Mouse (Mus musculus): Measurements from ENCODE around the gene Fam110a. TPM values are rescaled to one million over a fixed set of nuclear protein-coding genes. Genes with fewer than 3 reads are reported as not detected.

Gene Fam110a
- polyA plus RNA-seq, 1 experiment from 2014 or later = 24.8 TPM

- ATAC-seq (replicated peaks; ENCODE audit: low FRiP score, low TSS enrichment, low read depth) = no peak
Observed at GRCm38 (mm10) chr2:151977689-151978440, 2.2 kb downstream of the Fam110a start.

GRCm38 (mm10) chr2:151976067-151976466 lies 4.0 kb downstream of the Fam110a start:
- 72% methylated on average over 3 of the region's 3 CpGs for WGBS
- 0 out of 2 replicates have a peak, but pooled peaks cover 4% of the 10 kb centered on the region for H3K27me3 ChIP-seq (replicated peaks; ENCODE audit: control insufficient read depth, insufficient read depth, low read length)
- no peak overlapping the region for H3K4me2 ChIP-seq (ENCODE audit: low read length)
- H3K4me3 ChIP-seq (ENCODE audit: low read depth, low read length) = no peak overlapping the region
- H3K4me1 ChIP-seq (replicated peaks; ENCODE audit: control insufficient read depth, insufficient read depth, low read length) = peaks cover 32% of the 10 kb centered on the region
- H3K9ac ChIP-seq (ENCODE audit: low read length) = no peak overlapping the region
- no peak overlapping the region for H3K27ac ChIP-seq (ENCODE audit: low read depth)
- H3K9me3 ChIP-seq (ENCODE audit: control insufficient read depth, low read length) = no peaks in the 10 kb centered on the region
- DNase-seq (ENCODE audit: low spot score) (no peak), ATAC-seq (replicated peaks; ENCODE audit: low FRiP score, low TSS enrichment, low read depth) (no peak)
- H3K36me3 ChIP-seq (ENCODE audit: control insufficient read depth, insufficient read depth, low read length) = 0 out of 2 replicates have a peak, but pooled peaks cover 5% of the 10 kb centered on the region

More at GRCm38 (mm10) chr2:151977689-151978440, 2.2 kb downstream of the Fam110a start:
- Histone ChIP-seq H3K27ac (ENCODE audit: low read depth) (no peak overlapping the region), H3K4me2 (ENCODE audit: low read length) (no peak overlapping the region), H3K9me3 (ENCODE audit: control insufficient read depth, low read length) (no peaks in the 10 kb centered on the region), H3K27me3 (replicated peaks; ENCODE audit: control insufficient read depth, insufficient read depth, low read length) (0 out of 2 replicates have a peak, but pooled peaks cover 4% of the 10 kb centered on the region), H3K4me1 (replicated peaks; ENCODE audit: control insufficient read depth, insufficient read depth, low read length) (peaks cover 26% of the 10 kb centered on the region), H3K36me3 (ENCODE audit: control insufficient read depth, insufficient read depth, low read length) (0 out of 2 replicates have a peak, but pooled peaks cover 5% of the 10 kb centered on the region), H3K4me3 (ENCODE audit: low read depth, low read length) (no peak overlapping the region), H3K9ac (ENCODE audit: low read length) (no peak overlapping the region)
- no peak for DNase-seq (ENCODE audit: low spot score)
- 81% methylated on average over 4 of the region's 4 CpGs for WGBS

- H3K9ac ChIP-seq (ENCODE audit: low read length) = no peak overlapping the region
- no peak overlapping the region for H3K4me2 ChIP-seq (ENCODE audit: low read length)
- ATAC-seq (replicated peaks; ENCODE audit: low FRiP score, low TSS enrichment, low read depth) (no peak), DNase-seq (ENCODE audit: low spot score) (no peak)
- H3K36me3 ChIP-seq (ENCODE audit: control insufficient read depth, insufficient read depth, low read length) = peaks cover 5% of the 10 kb centered on the region; the same call in 1 of the 2 replicates
- 90% methylated on average over 5 of the region's 5 CpGs for WGBS
- peaks cover 37% of the 10 kb centered on the region for H3K4me1 ChIP-seq (replicated peaks; ENCODE audit: control insufficient read depth, insufficient read depth, low read length)
- no peaks in the 10 kb centered on the region for H3K9me3 ChIP-seq (ENCODE audit: control insufficient read depth, low read length)
- 0 out of 2 replicates have a peak, but pooled peaks cover 4% of the 10 kb centered on the region for H3K27me3 ChIP-seq (replicated peaks; ENCODE audit: control insufficient read depth, insufficient read depth, low read length)
- no peak overlapping the region for H3K27ac ChIP-seq (ENCODE audit: low read depth)
- H3K4me3 ChIP-seq (ENCODE audit: low read depth, low read length) = no peak overlapping the region
Observed at GRCm38 (mm10) chr2:151975295-151975694, 4.7 kb downstream of the Fam110a start.

- no peak overlapping the region; the same call in 1 of the 2 replicates for H3K9ac ChIP-seq (ENCODE audit: low read length)
- WGBS = 17% methylated on average over 36 of the region's 36 CpGs
- DNase-seq (ENCODE audit: low spot score) = peak; percentile 65
Observed at GRCm38 (mm10) chr2:151973595-151974562, 6.1 kb downstream of the Fam110a start.

GRCm38 (mm10) chr2:151972880-151973594 lies 7.0 kb downstream of the Fam110a start:
- Histone ChIP-seq H3K27me3 (replicated peaks; ENCODE audit: control insufficient read depth, insufficient read depth, low read length) (0 out of 2 replicates have a peak, but pooled peaks cover 4% of the 10 kb centered on the region), H3K9ac (ENCODE audit: low read length) (no peak overlapping the region), H3K36me3 (ENCODE audit: control insufficient read depth, insufficient read depth, low read length) (peaks cover 11% of the 10 kb centered on the region; the same call in 1 of the 2 replicates), H3K4me2 (ENCODE audit: low read length) (peak overlapping the region; percentile 47), H3K4me3 (ENCODE audit: low read depth, low read length) (peak overlapping the region; percentile 9; the same call in 1 of the 2 replicates), H3K4me1 (replicated peaks; ENCODE audit: control insufficient read depth, insufficient read depth, low read length) (peaks cover 23% of the 10 kb centered on the region), H3K27ac (ENCODE audit: low read depth) (no peak overlapping the region), H3K9me3 (ENCODE audit: control insufficient read depth, low read length) (no peaks in the 10 kb centered on the region)
- no peak for DNase-seq (ENCODE audit: low spot score)
- WGBS = 26% methylated on average over 23 of the region's 23 CpGs
- 0 out of 2 replicates have a peak, but pooled peaks have one; percentile 4 for ATAC-seq (replicated peaks; ENCODE audit: low FRiP score, low TSS enrichment, low read depth)

More at GRCm38 (mm10) chr2:151973595-151974562, 6.1 kb downstream of the Fam110a start:
- Histone ChIP-seq H3K4me1 (replicated peaks; ENCODE audit: control insufficient read depth, insufficient read depth, low read length) (peaks cover 30% of the 10 kb centered on the region), H3K4me2 (ENCODE audit: low read length) (peak overlapping the region; percentile 47), H3K36me3 (ENCODE audit: control insufficient read depth, insufficient read depth, low read length) (peaks cover 11% of the 10 kb centered on the region; the same call in 1 of the 2 replicates), H3K9me3 (ENCODE audit: control insufficient read depth, low read length) (no peaks in the 10 kb centered on the region), H3K4me3 (ENCODE audit: low read depth, low read length) (peak overlapping the region; percentile 9; the same call in 1 of the 2 replicates), H3K27me3 (replicated peaks; ENCODE audit: control insufficient read depth, insufficient read depth, low read length) (0 out of 2 replicates have a peak, but pooled peaks cover 4% of the 10 kb centered on the region), H3K27ac (ENCODE audit: low read depth) (no peak overlapping the region)
- 0 out of 2 replicates have a peak, but pooled peaks have one; percentile 14 for ATAC-seq (replicated peaks; ENCODE audit: low FRiP score, low TSS enrichment, low read depth)

GRCm38 (mm10) chr2:151971748-151972147 lies 8.3 kb downstream of the Fam110a start:
- no peaks in the 10 kb centered on the region for H3K9me3 ChIP-seq (ENCODE audit: control insufficient read depth, low read length)
- H3K36me3 ChIP-seq (ENCODE audit: control insufficient read depth, insufficient read depth, low read length) = peaks cover 8% of the 10 kb centered on the region; the same call in 1 of the 2 replicates
- WGBS = 90% methylated on average over 5 of the region's 5 CpGs
- H3K27me3 ChIP-seq (replicated peaks; ENCODE audit: control insufficient read depth, insufficient read depth, low read length) = 0 out of 2 replicates have a peak, but pooled peaks cover 4% of the 10 kb centered on the region
- H3K4me1 ChIP-seq (replicated peaks; ENCODE audit: control insufficient read depth, insufficient read depth, low read length) = peaks cover 19% of the 10 kb centered on the region
- H3K27ac ChIP-seq (ENCODE audit: low read depth) = no peak overlapping the region
- H3K4me2 ChIP-seq (ENCODE audit: low read length) = no peak overlapping the region
- H3K9ac ChIP-seq (ENCODE audit: low read length) = no peak overlapping the region
- H3K4me3 ChIP-seq (ENCODE audit: low read depth, low read length) = no peak overlapping the region
- ATAC-seq (replicated peaks; ENCODE audit: low FRiP score, low TSS enrichment, low read depth) = no peak
- no peak for DNase-seq (ENCODE audit: low spot score)

- 47% methylated on average over 53 of the region's 53 CpGs for WGBS
- ATAC-seq (replicated peaks; ENCODE audit: low FRiP score, low TSS enrichment, low read depth) (peak; percentile 80), DNase-seq (ENCODE audit: low spot score) (peak; percentile 88)
- Histone ChIP-seq H3K27ac (ENCODE audit: low read depth) (no peak overlapping the region), H3K4me3 (ENCODE audit: low read depth, low read length) (peak overlapping the region; percentile 21; the same call in 1 of the 2 replicates), H3K4me1 (replicated peaks; ENCODE audit: control insufficient read depth, insufficient read depth, low read length) (peaks cover 15% of the 10 kb centered on the region; the same call in 1 of the 2 replicates), H3K4me2 (ENCODE audit: low read length) (peak overlapping the region; percentile 50), H3K9ac (ENCODE audit: low read length) (no peak overlapping the region), H3K36me3 (ENCODE audit: control insufficient read depth, insufficient read depth, low read length) (peaks cover 6% of the 10 kb centered on the region; the same call in 1 of the 2 replicates), H3K27me3 (replicated peaks; ENCODE audit: control insufficient read depth, insufficient read depth, low read length) (0 out of 2 replicates have a peak, but pooled peaks cover 4% of the 10 kb centered on the region), H3K9me3 (ENCODE audit: control insufficient read depth, low read length) (no peaks in the 10 kb centered on the region)
Observed at GRCm38 (mm10) chr2:151970191-151971172, 9.5 kb downstream of the Fam110a start.

Data from intestine, embryonic 14.5 days (tissue).